In genomic region chr11:116129091-116129790, GRCm38 (mm10) we compare ENCODE assay signal across 9 mouse cellular contexts. TPM values are rescaled to one million over a fixed set of nuclear protein-coding genes. Genes with fewer than 3 reads are reported as not detected.
DNase-seq lines count a peak whose midpoint lies in the region; ATAC-seq and TF ChIP-seq lines count a peak whose summit lies in the region.
"Had no signal": no experiment of that assay in that cellular context is flagged by ENCODE, and none has a peak within 500 bp of the region (broad histone marks: within the 10 kb centered on the region; RNA-seq: fewer than 3 reads in every experiment).

No protein-coding gene starts in this region.

- peaks cover 14% of the 10 kb centered on the region for H3K4me1 ChIP-seq in heart, adult 2 months (ENCODE audit: control insufficient read depth, insufficient read depth, low read length)
- H3K4me1 ChIP-seq in spleen, adult 2 months (ENCODE audit: control insufficient read depth, insufficient read depth, insufficient read length): peaks cover 7% of the 10 kb centered on the region; the same call in 1 of the 2 replicates
- H3K4me1 ChIP-seq in liver, embryonic 12.5 days: peaks cover 40% of the 10 kb centered on the region
- H3K4me1 ChIP-seq in stomach, postnatal 0 days (replicated peaks; ENCODE audit: control insufficient read depth, insufficient read depth): peaks cover 11% of the 10 kb centered on the region

- H3K4me3 ChIP-seq in heart, adult 2 months: no peak overlapping the region; the same call in 1 of the 2 replicates
- no peak overlapping the region; the same call in 1 of the 2 replicates for H3K4me3 ChIP-seq in spleen, adult 2 months (ENCODE audit: extremely low read depth, insufficient read depth, insufficient read length)
- H3K4me3 ChIP-seq in liver, embryonic 12.5 days: no peak overlapping the region
- peak overlapping the region; percentile 10; the same call in 1 of the 2 replicates for H3K4me3 ChIP-seq in stomach, postnatal 0 days (ENCODE audit: low read depth, low read length)

- H3K9ac ChIP-seq in heart, adult 2 months (ENCODE audit: low read depth, low read length): peak overlapping the region; percentile 30
- no peak overlapping the region for H3K9ac ChIP-seq in liver, embryonic 12.5 days
- peak overlapping the region; percentile 76 for H3K9ac ChIP-seq in stomach, postnatal 0 days (ENCODE audit: low read length)

- H3K27ac ChIP-seq in heart, adult 2 months: peak overlapping the region; percentile 96
- H3K27ac ChIP-seq in spleen, adult 2 months (ENCODE audit: insufficient read depth, low read length): 0 out of 2 replicates have a peak overlapping the region, but pooled peaks have one; percentile 4
- no peak overlapping the region for H3K27ac ChIP-seq in liver, embryonic 12.5 days
- 0 out of 2 replicates have a peak overlapping the region, but pooled peaks have one; percentile 97 for H3K27ac ChIP-seq in stomach, postnatal 0 days (replicated peaks)

- TF ChIP-seq EP300 in heart, adult 2 months (IDR thresholded peaks at IDR 0.05; ENCODE audit: insufficient read depth, low read depth, low read length): no peak
- no peak for TF ChIP-seq EP300 in stomach, postnatal 0 days (optimal IDR thresholded peaks at IDR 0.05)

- intact Hi-C loops in heart, adult 2 months (cut with DNase I): no loop called here
- intact Hi-C loops in heart, postnatal 36 days (cut with DNase I): loop anchor here (2.0 kb wide), 1 partner anchor 18 kb away; no protein-coding TSS in a partner anchor

- ATAC-seq in liver, embryonic 12.5 days: no peak
- no peak for ATAC-seq in stomach, postnatal 0 days (ENCODE audit: low FRiP score, low TSS enrichment)

- H3K79me2 ChIP-seq in heart, adult 2 months (replicated peaks; ENCODE audit: control insufficient read depth, insufficient read depth, low read length): no peaks in the 10 kb centered on the region

- peak overlapping the region; percentile 85 for H3K4me2 ChIP-seq in liver, embryonic 12.5 days
- H3K4me2 ChIP-seq in stomach, postnatal 0 days (replicated peaks; ENCODE audit: low read depth): peak overlapping the region; percentile 69

- DNase-seq in heart, adult 2 months: no peak
- DNase-seq in heart, postnatal 36 days: no peak
- no peak for DNase-seq in spleen, adult 2 months (ENCODE audit: low read depth in 1 of 2, low spot score in 2 of 2)
- no peak for DNase-seq in spleen, postnatal 14 days (ENCODE audit: low spot score in 2 of 2)
- DNase-seq in stomach, postnatal 0 days (ENCODE audit: low spot score): no peak
- DNase-seq in kidney, adult 18-20 months: no peak
- no peak for DNase-seq in thymus, postnatal 0 days (ENCODE audit: low spot score)
- DNase-seq: gastrocnemius, postnatal 14 days had no signal

- no peaks in the 10 kb centered on the region for H3K27me3 ChIP-seq in heart, adult 2 months (ENCODE audit: control insufficient read depth, insufficient read depth, low read length)
- no peaks in the 10 kb centered on the region for H3K27me3 ChIP-seq in spleen, adult 2 months (ENCODE audit: control insufficient read depth, insufficient read depth, low read length)
- H3K27me3 ChIP-seq in liver, embryonic 12.5 days (replicated peaks): no peaks in the 10 kb centered on the region
- no peaks in the 10 kb centered on the region for H3K27me3 ChIP-seq in stomach, postnatal 0 days (ENCODE audit: control insufficient read depth, insufficient read depth, low read length)

- H3K9me3 ChIP-seq in liver, embryonic 12.5 days (replicated peaks): no peaks in the 10 kb centered on the region
- no peaks in the 10 kb centered on the region for H3K9me3 ChIP-seq in stomach, postnatal 0 days (ENCODE audit: control insufficient read depth, low read length)

- H3K36me3 ChIP-seq in heart, adult 2 months (ENCODE audit: control insufficient read depth, insufficient read depth, low read length): no peaks in the 10 kb centered on the region
- H3K36me3 ChIP-seq in spleen, adult 2 months (ENCODE audit: control insufficient read depth, insufficient read depth, low read length): peaks cover 32% of the 10 kb centered on the region
- peaks cover 45% of the 10 kb centered on the region for H3K36me3 ChIP-seq in liver, embryonic 12.5 days
- peaks cover 6% of the 10 kb centered on the region; the same call in 1 of the 2 replicates for H3K36me3 ChIP-seq in stomach, postnatal 0 days (ENCODE audit: control insufficient read depth, insufficient read depth, low read length)

- 74% methylated on average over 9 of the region's 9 CpGs for WGBS in heart, adult 2 months
- 69% methylated on average over 9 of the region's 9 CpGs for WGBS in spleen, adult 2 months
- WGBS in liver, embryonic 12.5 days (ENCODE audit: insufficient replicate concordance): 78% methylated on average over 9 of the region's 9 CpGs
- 83% methylated on average over 9 of the region's 9 CpGs for WGBS in stomach, postnatal 0 days

- TF ChIP-seq CTCF in heart, adult 2 months (IDR thresholded peaks at IDR 0.05): no peak
- TF ChIP-seq CTCF in spleen, adult 2 months (IDR thresholded peaks at IDR 0.05; ENCODE audit: extremely low read depth, insufficient read depth, insufficient read length, insufficient replicate concordance): no peak
- TF ChIP-seq CTCF in stomach, postnatal 0 days (IDR thresholded peaks at IDR 0.05; ENCODE audit: low read depth): no peak

- TF ChIP-seq POLR2A in heart, adult 2 months (IDR thresholded peaks at IDR 0.05; ENCODE audit: insufficient read depth, low read depth, low read length): no peak
- no peak for TF ChIP-seq POLR2A in spleen, adult 2 months (IDR thresholded peaks at IDR 0.05; ENCODE audit: low read depth, low read length)

RNA-seq across cellular contexts. Expression of gene Trim65, which starts 1.7 kb away (rescaled TPM):
- 1 to 10 TPM; 6.1 to 8.6 TPM for total RNA-seq in heart, adult 2 months (2021)
- polyA plus RNA-seq in heart, adult 2 months (2012; rRNA removed): 8.8 and 10.8 TPM in 2 replicates
- total RNA-seq in heart, postnatal 36 days (2021): 1 to 10 TPM; 7.4 to 7.6 TPM
- polyA plus RNA-seq in spleen, adult 2 months (2012; rRNA removed): 23.7 and 26.0 TPM in 2 replicates
- 1.7 and 2.0 TPM in 2 replicates for polyA plus RNA-seq in liver, embryonic 12.5 days (2016; fragmentation: Nextera tagmentation; extraction: Ambion mirVana)
- polyA plus RNA-seq in stomach, postnatal 0 days (2015; fragmentation: Nextera tagmentation; extraction: Ambion mirVana): 3.3 and 4.1 TPM in 2 replicates
- 2.6 and 3.1 TPM in 2 replicates for polyA plus RNA-seq in thymus, postnatal 0 days (2015; fragmentation: Nextera tagmentation; extraction: Ambion mirVana)

RNA-seq across cellular contexts. Expression of gene Trim47, which starts 2.2 kb away (rescaled TPM):
- total RNA-seq in heart, adult 2 months (2021): 10 to 100 TPM; 23.1 to 28.2 TPM
- polyA plus RNA-seq in heart, adult 2 months (2012; rRNA removed): 23.7 and 29.5 TPM in 2 replicates
- total RNA-seq in heart, postnatal 36 days (2021): 10 to 100 TPM; 25.2 to 34.2 TPM
- polyA plus RNA-seq in spleen, adult 2 months (2012; rRNA removed): 19.4 and 26.1 TPM in 2 replicates
- polyA plus RNA-seq in liver, embryonic 12.5 days (2016; fragmentation: Nextera tagmentation; extraction: Ambion mirVana): 6.2 TPM in 2 replicates
- polyA plus RNA-seq in stomach, postnatal 0 days (2015; fragmentation: Nextera tagmentation; extraction: Ambion mirVana): 33.8 and 34.6 TPM in 2 replicates
- polyA plus RNA-seq in thymus, postnatal 0 days (2015; fragmentation: Nextera tagmentation; extraction: Ambion mirVana): 10.8 and 10.9 TPM in 2 replicates

RNA-seq across cellular contexts. Expression of gene Mrpl38, which starts 9.4 kb away (rescaled TPM):
- total RNA-seq in heart, adult 2 months (2021): 10 to 100 TPM; 56.8 to 59.7 TPM
- 42.1 and 55.5 TPM in 2 replicates for polyA plus RNA-seq in heart, adult 2 months (2012; rRNA removed)
- 10 to 100 TPM; 62.9 to 63.4 TPM for total RNA-seq in heart, postnatal 36 days (2021)
- 37.3 and 40.3 TPM in 2 replicates for polyA plus RNA-seq in spleen, adult 2 months (2012; rRNA removed)
- 76.7 and 81.5 TPM in 2 replicates for polyA plus RNA-seq in liver, embryonic 12.5 days (2016; fragmentation: Nextera tagmentation; extraction: Ambion mirVana)
- polyA plus RNA-seq in stomach, postnatal 0 days (2015; fragmentation: Nextera tagmentation; extraction: Ambion mirVana): 49.5 and 50.2 TPM in 2 replicates
- polyA plus RNA-seq in thymus, postnatal 0 days (2015; fragmentation: Nextera tagmentation; extraction: Ambion mirVana): 65.0 and 68.8 TPM in 2 replicates

RNA-seq across cellular contexts. Expression of gene Fbf1, which starts 38.7 kb away (rescaled TPM):
- 10 to 100 TPM; 14.8 to 15.0 TPM for total RNA-seq in heart, adult 2 months (2021)
- polyA plus RNA-seq in heart, adult 2 months (2012; rRNA removed): 11.8 and 17.6 TPM in 2 replicates
- total RNA-seq in heart, postnatal 36 days (2021): 10 to 100 TPM; 13.2 to 16.2 TPM
- polyA plus RNA-seq in spleen, adult 2 months (2012; rRNA removed): 13.3 and 14.0 TPM in 2 replicates
- 14.3 and 15.0 TPM in 2 replicates for polyA plus RNA-seq in liver, embryonic 12.5 days (2016; fragmentation: Nextera tagmentation; extraction: Ambion mirVana)
- polyA plus RNA-seq in stomach, postnatal 0 days (2015; fragmentation: Nextera tagmentation; extraction: Ambion mirVana): 8.0 and 8.8 TPM in 2 replicates
- 12.0 and 13.1 TPM in 2 replicates for polyA plus RNA-seq in thymus, postnatal 0 days (2015; fragmentation: Nextera tagmentation; extraction: Ambion mirVana)

RNA-seq across cellular contexts. Expression of gene Wbp2, which starts 42.4 kb away (rescaled TPM):
- 100 to 1,000 TPM in 1 of 2 experiments, 10 to 100 TPM in 1; 91.0 to 108 TPM for total RNA-seq in heart, adult 2 months (2021)
- polyA plus RNA-seq in heart, adult 2 months (2012; rRNA removed): 151 and 176 TPM in 2 replicates
- 100 to 1,000 TPM in 1 of 2 experiments, 10 to 100 TPM in 1; 97.0 to 106 TPM for total RNA-seq in heart, postnatal 36 days (2021)
- 135 and 162 TPM in 2 replicates for polyA plus RNA-seq in spleen, adult 2 months (2012; rRNA removed)
- 76.4 and 77.8 TPM in 2 replicates for polyA plus RNA-seq in liver, embryonic 12.5 days (2016; fragmentation: Nextera tagmentation; extraction: Ambion mirVana)
- polyA plus RNA-seq in stomach, postnatal 0 days (2015; fragmentation: Nextera tagmentation; extraction: Ambion mirVana): 71.0 and 89.6 TPM in 2 replicates
- polyA plus RNA-seq in thymus, postnatal 0 days (2015; fragmentation: Nextera tagmentation; extraction: Ambion mirVana): 75.1 and 97.4 TPM in 2 replicates
